ENCODE assay signal across 24 mouse cellular contexts in the genomic region with DNA sequence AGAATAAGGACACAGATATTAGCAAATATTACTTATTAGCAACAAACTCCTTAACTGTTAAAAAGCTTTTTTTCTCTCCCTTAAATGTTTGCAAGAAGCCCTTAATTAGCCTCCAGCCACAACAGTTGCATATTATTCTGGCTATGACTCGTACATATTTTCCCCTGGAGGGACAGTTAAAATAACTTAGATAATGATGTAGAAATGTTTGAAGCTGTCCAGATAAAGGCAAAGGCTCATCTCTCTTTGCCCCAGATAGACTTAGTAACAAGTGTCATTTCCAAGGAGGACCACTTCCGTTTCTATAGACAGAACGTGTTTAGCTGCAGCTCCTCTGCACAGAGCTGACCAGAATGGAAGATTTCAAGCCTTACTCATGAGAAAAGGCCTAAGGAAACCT. TPM values are rescaled to one million over a fixed set of nuclear protein-coding genes. Genes with fewer than 3 reads are reported as not detected.
DNase-seq lines count a peak whose midpoint lies in the region; ATAC-seq and TF ChIP-seq lines count a peak whose summit lies in the region.
"Had no signal": no experiment of that assay in that cellular context is flagged by ENCODE, and none has a peak within 500 bp of the region (broad histone marks: within the 10 kb centered on the region; RNA-seq: fewer than 3 reads in every experiment).

No protein-coding gene starts in this region.

- H3K4me2 ChIP-seq in heart, embryonic 16.5 days (ENCODE audit: low read depth, low read length): no peak overlapping the region
- no peak overlapping the region for H3K4me2 ChIP-seq in heart, embryonic 11.5 days
- H3K4me2 ChIP-seq: embryonic facial prominence, embryonic 13.5 days; embryonic facial prominence, embryonic 15.5 days; forebrain, embryonic 12.5 days had no signal

- no peaks in the 10 kb centered on the region for H3K79me2 ChIP-seq in MEL (ENCODE audit: control insufficient read depth, insufficient read depth, low read length, poor library complexity)

- H3K4me1 ChIP-seq in heart, embryonic 16.5 days (ENCODE audit: control insufficient read depth, insufficient read depth, low read length): peaks cover 9% of the 10 kb centered on the region
- H3K4me1 ChIP-seq in heart, embryonic 11.5 days (ENCODE audit: control insufficient read depth, insufficient read depth, low read length): no peaks in the 10 kb centered on the region
- H3K4me1 ChIP-seq in MEL (ENCODE audit: control insufficient read depth in 1 of 2, insufficient read depth in 2 of 2, low read length in 2 of 2): peaks cover 20 to 34% of the 10 kb centered on the region in 2 experiments
- H3K4me1 ChIP-seq: forebrain, embryonic 12.5 days had no signal

- H3K27ac ChIP-seq in heart, embryonic 16.5 days (ENCODE audit: low read length): peak overlapping the region; percentile 35; the same call in 1 of the 2 replicates
- H3K27ac ChIP-seq in heart, embryonic 11.5 days (ENCODE audit: low read depth, low read length): no peak overlapping the region
- H3K27ac ChIP-seq in MEL (ENCODE audit: control insufficient read depth, low read depth, low read length): no peak overlapping the region
- H3K27ac ChIP-seq: embryonic facial prominence, embryonic 13.5 days; embryonic facial prominence, embryonic 15.5 days; forebrain, embryonic 10.5 days; forebrain, embryonic 12.5 days had no signal

- in situ Hi-C loops in Patski (cut with MboI; ENCODE audit: low pct_unique_long_range_greater_than_20kb): no loop called here

- 41% methylated on average over 3 of the region's 3 CpGs for WGBS in heart, embryonic 16.5 days
- WGBS in heart, embryonic 11.5 days (ENCODE audit: insufficient replicate concordance): 53% methylated on average over 3 of the region's 3 CpGs

- H3K4me3 ChIP-seq in heart, embryonic 16.5 days (ENCODE audit: low read length): no peak overlapping the region
- no peak overlapping the region for H3K4me3 ChIP-seq in heart, embryonic 11.5 days (ENCODE audit: low read depth, low read length)
- H3K4me3 ChIP-seq in MEL (ENCODE audit: control insufficient read depth in 1 of 2, insufficient read depth in 1 of 2, low read depth in 2 of 2, low read length in 2 of 2): no peak overlapping the region
- H3K4me3 ChIP-seq: embryonic facial prominence, embryonic 13.5 days; embryonic facial prominence, embryonic 15.5 days; erythroblast, embryonic 14.5 days; forebrain, embryonic 10.5 days; forebrain, embryonic 12.5 days had no signal

- no peak for TF ChIP-seq POLR2A in MEL (IDR thresholded peaks at IDR 0.05; ENCODE audit: control insufficient read depth in 1 of 2, insufficient read depth in 1 of 2, low read depth in 1 of 2, low read length in 2 of 2, poor library complexity in 1 of 2)

- no peaks in the 10 kb centered on the region for H3K27me3 ChIP-seq in heart, embryonic 16.5 days (ENCODE audit: control insufficient read depth, insufficient read depth, low read length)
- H3K27me3 ChIP-seq in heart, embryonic 11.5 days (ENCODE audit: control insufficient read depth, insufficient read depth, low read length): no peaks in the 10 kb centered on the region
- H3K27me3 ChIP-seq in MEL (ENCODE audit: control insufficient read depth in 1 of 2, insufficient read depth in 2 of 2, low read length in 2 of 2): no peaks in the 10 kb centered on the region
- no peaks in the 10 kb centered on the region for H3K27me3 ChIP-seq in Patski
- H3K27me3 ChIP-seq: embryonic facial prominence, embryonic 13.5 days; embryonic facial prominence, embryonic 15.5 days; forebrain, embryonic 12.5 days had no signal

- H3K9ac ChIP-seq in heart, embryonic 16.5 days (ENCODE audit: low read length): no peak overlapping the region
- H3K9ac ChIP-seq in heart, embryonic 11.5 days (ENCODE audit: low read depth, low read length): no peak overlapping the region
- H3K9ac ChIP-seq in MEL (ENCODE audit: control insufficient read depth, low read depth, low read length, poor library complexity, severe bottlenecking): no peak overlapping the region
- H3K9ac ChIP-seq: embryonic facial prominence, embryonic 13.5 days; embryonic facial prominence, embryonic 15.5 days; forebrain, embryonic 12.5 days had no signal

- TF ChIP-seq RAD21 in MEL (IDR thresholded peaks at IDR 0.05; ENCODE audit: low read depth, low read length): no peak

- no peaks in the 10 kb centered on the region for H3K36me3 ChIP-seq in heart, embryonic 16.5 days (ENCODE audit: control insufficient read depth, insufficient read depth)
- no peaks in the 10 kb centered on the region for H3K36me3 ChIP-seq in heart, embryonic 11.5 days (ENCODE audit: control insufficient read depth, insufficient read depth, low read length)
- peaks cover 0 to 31% of the 10 kb centered on the region in 2 experiments; a peak in 2 of 4 replicates for H3K36me3 ChIP-seq in MEL (ENCODE audit: control insufficient read depth in 1 of 2, insufficient read depth in 2 of 2, low read length in 2 of 2)
- H3K36me3 ChIP-seq: embryonic facial prominence, embryonic 13.5 days; embryonic facial prominence, embryonic 15.5 days; forebrain, embryonic 10.5 days; forebrain, embryonic 12.5 days; G1E had no signal

- ATAC-seq in heart, embryonic 16.5 days (replicated peaks; ENCODE audit: extremely low read depth, insufficient read depth, low FRiP score): no peak
- ATAC-seq in heart, embryonic 11.5 days (replicated peaks; ENCODE audit: insufficient number of reproducible peaks, low FRiP score, low TSS enrichment): no peak
- ATAC-seq in Patski: peak; percentile 36
- ATAC-seq: forebrain, embryonic 14.5 days; forebrain, embryonic 16.5 days had no signal

- CTCF ChIA-PET in Patski (lab: Charles Lee): interaction anchor here (1.5 kb wide), 1 partner anchor 123 kb away, joined by 4 read pairs; no protein-coding TSS in a partner anchor

- peak in 1 of 2 experiments; percentile 52; a peak in 2 of 4 replicates for TF ChIP-seq EP300 in MEL (IDR thresholded peaks at IDR 0.05; ENCODE audit: low read depth in 1 of 2, low read length in 2 of 2)

- H3K9me3 ChIP-seq in heart, embryonic 16.5 days (replicated peaks; ENCODE audit: control insufficient read depth, low read length): 0 out of 2 replicates have a peak, but pooled peaks cover 3% of the 10 kb centered on the region
- no peaks in the 10 kb centered on the region for H3K9me3 ChIP-seq in heart, embryonic 11.5 days (replicated peaks; ENCODE audit: control insufficient read depth, low read length)
- no peaks in the 10 kb centered on the region for H3K9me3 ChIP-seq in MEL (replicated peaks; ENCODE audit: insufficient read depth, low read length)
- H3K9me3 ChIP-seq: embryonic facial prominence, embryonic 13.5 days; embryonic facial prominence, embryonic 15.5 days; forebrain, embryonic 10.5 days; forebrain, embryonic 12.5 days had no signal

- DNase-seq in MEL (ENCODE audit: low read depth, low spot score) (peak; percentile 52), Patski (ENCODE audit: low read depth, low spot score) (no peak)
- DNase-seq in ovary, postnatal 36 days (ENCODE audit: low spot score): no peak
- no peak for DNase-seq in kidney, adult 9 months
- DNase-seq: adrenal gland, adult 2 months; adrenal gland, postnatal 10 days; adrenal gland, postnatal 25 days; cerebellum, adult 11 months; cerebellum, adult 18-20 months; cerebellum, adult 8-10 months; cerebellum, adult 9-11 months; cerebellum, postnatal 14 days; cerebellum, postnatal 36 days; embryo, embryonic 11 days had no signal

- POLR2A ChIA-PET in Patski (lab: Charles Lee): no interaction called here

- TF ChIP-seq CTCF in MEL (IDR thresholded peaks at IDR 0.05 in 2 of 3, conservative IDR thresholded peaks at IDR 0.05 in 1 of 3; ENCODE audit: control insufficient read depth in 1 of 3, insufficient read depth in 1 of 3, low read depth in 2 of 3, low read length in 3 of 3, poor library complexity in 1 of 3, severe bottlenecking in 1 of 3) (no peak), Patski (IDR thresholded peaks at IDR 0.05) (no peak)

TF ChIP-seq in MEL, 35 proteins besides CTCF, POLR2A, EP300 and RAD21:
- no peak for TF ChIP-seq ELF1 (IDR thresholded peaks at IDR 0.05; ENCODE audit: low read depth, low read length)
- TF ChIP-seq GATA1 (IDR thresholded peaks at IDR 0.05; ENCODE audit: low read depth, low read length): peak; percentile 39
- no peak for TF ChIP-seq SIN3A (IDR thresholded peaks at IDR 0.05; ENCODE audit: low read length)
- no peak for TF ChIP-seq ZKSCAN1 (IDR thresholded peaks at IDR 0.05; ENCODE audit: low read depth, low read length)

RNA-seq across cellular contexts. Expression of gene Arhgap18, which starts 14.0 kb away (rescaled TPM):
- 39.6 and 42.4 TPM in 2 replicates for polyA plus RNA-seq in heart, embryonic 16.5 days (2015; fragmentation: Nextera tagmentation; extraction: Ambion mirVana)
- 25.8 and 31.0 TPM in 2 replicates for polyA plus RNA-seq in heart, embryonic 11.5 days (2014; fragmentation: Nextera tagmentation; extraction: Ambion mirVana)
- total RNA-seq in MEL (2012; rRNA removed): 3.4 and 4.4 TPM in 2 replicates
- polyA plus RNA-seq in MEL (2012; ENCODE audit: insufficient read depth in 1 of 2, insufficient read length in 2 of 2, low read depth in 1 of 2, low replicate concordance in 2 of 2, missing spikeins in 1 of 2) (1 to 10 TPM in 1 of 2 experiments, not detected in 1; 4.4 TPM), Patski (2021) (25.7 TPM)
